Mouse (Mus musculus): ENCODE results near the gene Fxyd3. TPM values are rescaled to one million over a fixed set of nuclear protein-coding genes. Genes with fewer than 3 reads are reported as not detected.

Fxyd3 gene
- polyA plus RNA-seq, 1 experiment from 2014 or later: not detected

GRCm38 (mm10) chr7:31079670-31080069 is 3.2 kb upstream of the Fxyd3 start:
- H3K4me3 ChIP-seq: no peak overlapping the region
- no peaks in the 10 kb centered on the region; the same call in 1 of the 2 replicates for H3K4me1 ChIP-seq
- H3K9ac ChIP-seq: no peak overlapping the region
- no peak overlapping the region for H3K27ac ChIP-seq
- H3K36me3 ChIP-seq (replicated peaks): no peaks in the 10 kb centered on the region
- H3K27me3 ChIP-seq (replicated peaks): no peaks in the 10 kb centered on the region
- 88% methylated on average over 8 of the region's 8 CpGs for WGBS
- no peak for ATAC-seq (replicated peaks)
- H3K9me3 ChIP-seq: no peaks in the 10 kb centered on the region
- no peak overlapping the region for H3K4me2 ChIP-seq

- Histone ChIP-seq H3K4me2 (no peak overlapping the region), H3K4me3 (no peak overlapping the region), H3K27ac (no peak overlapping the region), H3K9ac (no peak overlapping the region), H3K9me3 (no peaks in the 10 kb centered on the region), H3K36me3 (replicated peaks) (no peaks in the 10 kb centered on the region), H3K27me3 (replicated peaks) (no peaks in the 10 kb centered on the region), H3K4me1 (no peaks in the 10 kb centered on the region)
- WGBS: 44% methylated on average over 5 of the region's 5 CpGs
- 0 out of 2 replicates have a peak, but pooled peaks have one; percentile 37 for ATAC-seq (replicated peaks)
Measured at GRCm38 (mm10) chr7:31077885-31078445, 1.5 kb upstream of the Fxyd3 start.

- H3K4me3 ChIP-seq: no peak overlapping the region
- H3K4me2 ChIP-seq: no peak overlapping the region
- H3K36me3 ChIP-seq (replicated peaks): no peaks in the 10 kb centered on the region
- no peaks in the 10 kb centered on the region for H3K9me3 ChIP-seq
- no peaks in the 10 kb centered on the region for H3K27me3 ChIP-seq (replicated peaks)
- H3K4me1 ChIP-seq: no peaks in the 10 kb centered on the region
- no peak overlapping the region for H3K27ac ChIP-seq
- H3K9ac ChIP-seq: no peak overlapping the region
- 65% methylated on average over 6 of the region's 6 CpGs for WGBS
- no peak for ATAC-seq (replicated peaks)
Measured at GRCm38 (mm10) chr7:31077470-31077869, 966 bp upstream of the Fxyd3 start.

- Histone ChIP-seq H3K9ac (no peak overlapping the region), H3K27me3 (replicated peaks) (no peaks in the 10 kb centered on the region), H3K4me2 (no peak overlapping the region), H3K4me1 (no peaks in the 10 kb centered on the region), H3K4me3 (no peak overlapping the region), H3K36me3 (replicated peaks) (no peaks in the 10 kb centered on the region), H3K9me3 (no peaks in the 10 kb centered on the region), H3K27ac (no peak overlapping the region)
- ATAC-seq (replicated peaks): no peak
- 72% methylated on average over 5 of the region's 5 CpGs for WGBS
Measured at GRCm38 (mm10) chr7:31074713-31075069, 1.8 kb downstream of the Fxyd3 start.

GRCm38 (mm10) chr7:31074061-31074712 is 2.3 kb downstream of the Fxyd3 start:
- Histone ChIP-seq H3K9ac (no peak overlapping the region), H3K9me3 (no peaks in the 10 kb centered on the region), H3K36me3 (replicated peaks) (no peaks in the 10 kb centered on the region), H3K27me3 (replicated peaks) (no peaks in the 10 kb centered on the region), H3K27ac (no peak overlapping the region), H3K4me3 (no peak overlapping the region), H3K4me1 (no peaks in the 10 kb centered on the region), H3K4me2 (no peak overlapping the region)
- 64% methylated on average over 7 of the region's 7 CpGs for WGBS
- no peak for ATAC-seq (replicated peaks)

GRCm38 (mm10) chr7:31073546-31073945 is 3.0 kb downstream of the Fxyd3 start:
- Histone ChIP-seq H3K4me3 (no peak overlapping the region), H3K9ac (no peak overlapping the region), H3K4me1 (no peaks in the 10 kb centered on the region), H3K9me3 (no peaks in the 10 kb centered on the region), H3K4me2 (no peak overlapping the region), H3K27ac (no peak overlapping the region), H3K27me3 (replicated peaks) (no peaks in the 10 kb centered on the region), H3K36me3 (replicated peaks) (no peaks in the 10 kb centered on the region)
- ATAC-seq (replicated peaks): no peak

- no peak overlapping the region for H3K9ac ChIP-seq
- ATAC-seq (replicated peaks): no peak
- H3K27ac ChIP-seq: no peak overlapping the region
- no peaks in the 10 kb centered on the region for H3K27me3 ChIP-seq (replicated peaks)
- no peak overlapping the region for H3K4me3 ChIP-seq
- no peaks in the 10 kb centered on the region for H3K36me3 ChIP-seq (replicated peaks)
- no peak overlapping the region for H3K4me2 ChIP-seq
- 61% methylated on average over 9 of the region's 9 CpGs for WGBS
- no peaks in the 10 kb centered on the region for H3K9me3 ChIP-seq
- no peaks in the 10 kb centered on the region for H3K4me1 ChIP-seq
Measured at GRCm38 (mm10) chr7:31072326-31072725, 4.2 kb downstream of the Fxyd3 start.

- H3K4me1 ChIP-seq: no peaks in the 10 kb centered on the region
- no peak overlapping the region for H3K9ac ChIP-seq
- H3K9me3 ChIP-seq: no peaks in the 10 kb centered on the region
- WGBS: 79% methylated on average over 6 of the region's 6 CpGs
- no peaks in the 10 kb centered on the region for H3K36me3 ChIP-seq (replicated peaks)
- no peak overlapping the region for H3K4me2 ChIP-seq
- H3K27ac ChIP-seq: no peak overlapping the region
- no peaks in the 10 kb centered on the region for H3K27me3 ChIP-seq (replicated peaks)
- ATAC-seq (replicated peaks): no peak
- H3K4me3 ChIP-seq: no peak overlapping the region
Measured at GRCm38 (mm10) chr7:31070324-31070723, 6.2 kb downstream of the Fxyd3 start.

- H3K27ac ChIP-seq: no peak overlapping the region
- WGBS: 89% methylated on average over 14 of the region's 14 CpGs
- H3K4me2 ChIP-seq: no peak overlapping the region
- no peak overlapping the region for H3K9ac ChIP-seq
- H3K27me3 ChIP-seq (replicated peaks): no peaks in the 10 kb centered on the region
- H3K4me1 ChIP-seq: no peaks in the 10 kb centered on the region
- no peaks in the 10 kb centered on the region for H3K9me3 ChIP-seq
- ATAC-seq (replicated peaks): no peak
- H3K36me3 ChIP-seq (replicated peaks): no peaks in the 10 kb centered on the region
- no peak overlapping the region for H3K4me3 ChIP-seq
Measured at GRCm38 (mm10) chr7:31069491-31069890, 7.0 kb downstream of the Fxyd3 start.

- WGBS: 39% methylated on average over 5 of the region's 5 CpGs
- H3K9ac ChIP-seq: no peak overlapping the region
- no peaks in the 10 kb centered on the region for H3K36me3 ChIP-seq (replicated peaks)
- H3K4me3 ChIP-seq: no peak overlapping the region
- no peak for ATAC-seq (replicated peaks)
- H3K4me1 ChIP-seq: no peaks in the 10 kb centered on the region
- H3K27me3 ChIP-seq (replicated peaks): no peaks in the 10 kb centered on the region
- H3K9me3 ChIP-seq: no peaks in the 10 kb centered on the region
- H3K27ac ChIP-seq: no peak overlapping the region
- H3K4me2 ChIP-seq: no peak overlapping the region
Measured at GRCm38 (mm10) chr7:31067836-31068235, 8.7 kb downstream of the Fxyd3 start.

GRCm38 (mm10) chr7:31063074-31063560 is 13.4 kb downstream of the Fxyd3 start:
- ATAC-seq (replicated peaks): no peak
- H3K4me1 ChIP-seq: no peaks in the 10 kb centered on the region
- no peaks in the 10 kb centered on the region for H3K36me3 ChIP-seq (replicated peaks)
- no peaks in the 10 kb centered on the region for H3K27me3 ChIP-seq (replicated peaks)
- no peak overlapping the region for H3K27ac ChIP-seq
- no peak overlapping the region for H3K9ac ChIP-seq
- no peaks in the 10 kb centered on the region for H3K9me3 ChIP-seq
- WGBS: 88% methylated on average over 12 of the region's 12 CpGs
- no peak overlapping the region for H3K4me3 ChIP-seq
- no peak overlapping the region for H3K4me2 ChIP-seq

GRCm38 (mm10) chr7:31060621-31061010 is 15.9 kb downstream of the Fxyd3 start:
- WGBS: 90% methylated on average over 7 of the region's 7 CpGs
- H3K36me3 ChIP-seq (replicated peaks): no peaks in the 10 kb centered on the region
- no peaks in the 10 kb centered on the region for H3K4me1 ChIP-seq
- no peaks in the 10 kb centered on the region for H3K27me3 ChIP-seq (replicated peaks)
- no peak overlapping the region for H3K27ac ChIP-seq
- H3K4me3 ChIP-seq: no peak overlapping the region
- no peaks in the 10 kb centered on the region for H3K9me3 ChIP-seq
- H3K9ac ChIP-seq: no peak overlapping the region
- no peak overlapping the region for H3K4me2 ChIP-seq
- no peak for ATAC-seq (replicated peaks)

GRCm38 (mm10) chr7:31059919-31060620 is 16.4 kb downstream of the Fxyd3 start:
- no peak for ATAC-seq (replicated peaks)
- H3K4me1 ChIP-seq: 0 out of 2 replicates have a peak, but pooled peaks cover 3% of the 10 kb centered on the region
- no peak overlapping the region for H3K27ac ChIP-seq
- H3K27me3 ChIP-seq (replicated peaks): no peaks in the 10 kb centered on the region
- H3K9me3 ChIP-seq: no peaks in the 10 kb centered on the region
- H3K36me3 ChIP-seq (replicated peaks): no peaks in the 10 kb centered on the region
- no peak overlapping the region for H3K4me3 ChIP-seq
- no peak overlapping the region for H3K9ac ChIP-seq
- 56% methylated on average over 11 of the region's 11 CpGs for WGBS
- H3K4me2 ChIP-seq: no peak overlapping the region

Data from midbrain, embryonic 15.5 days (tissue).